Mouse (Mus musculus): ENCODE data around the gene Cdk6.

DNA sequence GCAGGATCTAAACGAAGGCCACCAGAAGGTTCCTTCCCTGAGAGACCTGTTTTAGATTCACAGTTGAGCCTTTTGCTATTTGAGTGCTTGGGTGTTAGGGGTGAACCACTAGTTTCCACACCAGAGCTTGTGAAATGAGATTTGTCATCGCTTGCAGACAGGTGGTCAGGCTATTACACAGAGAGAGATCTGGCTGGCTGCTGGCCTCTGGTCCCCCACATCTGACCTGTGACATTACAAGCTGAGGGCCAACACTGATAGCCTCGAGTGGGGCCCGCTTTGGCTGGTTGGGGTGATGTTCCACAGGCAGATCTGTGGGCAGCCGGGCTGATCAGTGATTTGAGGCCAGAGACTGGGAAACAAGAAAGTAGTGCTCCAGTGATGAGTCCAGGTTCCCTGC lies 150.6 kb downstream of the Cdk6 start:
- TF ChIP-seq CTCF (IDR thresholded peaks at IDR 0.05) (no peak), EP300 (IDR thresholded peaks at IDR 0.05; ENCODE audit: insufficient read depth, low read depth, low read length) (no peak), POLR2A (IDR thresholded peaks at IDR 0.05; ENCODE audit: insufficient read depth, low read depth, low read length) (no peak)

All from heart, adult 2 months (tissue).